Mouse (Mus musculus) heart, adult 2 months (tissue): ENCODE measurements around the gene Col7a1.

Experiments
- CTCF ChIP-seq: fragments of 200-600 bp; IDR thresholded peaks from 2 replicates; pipeline ENCODE4 v1.8.1; 2022; ENCODE audit warnings: antibody characterized with exemption, mild to moderate bottlenecking, moderate library complexity
- EP300 ChIP-seq: fragments of 200-500 bp; IDR thresholded peaks from 2 replicates; pipeline ENCODE4 v1.6.1; 2011; ENCODE audit warnings: low read depth, low read length, control low read depth; ENCODE audit not compliant: insufficient read depth
- POLR2A ChIP-seq: fragments of 200-500 bp; IDR thresholded peaks from 2 replicates; pipeline ENCODE4 v1.6.1; 2011; ENCODE audit warnings: mild to moderate bottlenecking, low read depth, low read length, control low read depth; ENCODE audit not compliant: insufficient read depth

DNA sequence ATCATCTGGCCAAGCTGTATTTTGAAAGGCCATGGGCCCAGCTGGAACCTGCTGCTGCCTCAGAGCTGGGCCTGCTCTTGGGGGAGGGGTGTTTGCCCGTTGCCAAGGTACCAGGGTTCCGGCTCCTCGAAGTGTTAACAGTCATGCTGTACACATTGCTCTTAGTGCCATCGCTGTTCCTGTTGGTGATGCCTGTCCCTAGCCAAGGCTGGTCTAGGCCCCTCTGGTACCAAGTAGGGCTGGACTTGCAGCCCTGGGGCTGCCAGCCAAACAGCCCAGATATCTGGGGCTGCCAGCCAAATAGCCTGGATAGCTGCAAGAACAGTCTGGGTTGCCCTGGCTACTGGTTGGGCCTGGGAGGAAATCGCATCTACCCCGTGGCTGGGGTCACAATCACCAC is 38.9 kb upstream of the Col7a1 start, which contains the start of gene Tmem89:
- TF ChIP-seq CTCF (no peak), EP300 (0 out of 2 replicates have a peak, but pooled peaks have one; percentile 44), POLR2A (no peak)
